Mouse (Mus musculus) brown adipose tissue, adult 24 weeks (tissue): ENCODE data around the gene Frmd6. TPM values are rescaled to one million over a fixed set of nuclear protein-coding genes. Genes with fewer than 3 reads are reported as not detected.

Source experiments
- H3K27ac ChIP-seq: fragments of 200-500 bp; replicated peaks from 2 replicates; pipeline ENCODE4 v1.5.1; 2012; ENCODE audit warnings: low read depth, mild to moderate bottlenecking, low read length
- H3K4me1 ChIP-seq: fragments of 200-500 bp; 2 replicates; pipeline ENCODE4 v1.6.1; 2012; ENCODE audit warnings: low read length, mixed read lengths; ENCODE audit not compliant: control insufficient read depth, insufficient read depth, insufficient read length
- H3K4me3 ChIP-seq: fragments of 200-500 bp; 2 replicates; pipeline ENCODE4 v1.5.1; 2012; ENCODE audit warnings: low read depth, mild to moderate bottlenecking, low read length, moderate library complexity; ENCODE audit not compliant: insufficient read depth
- polyA plus RNA-seq: library from polyadenylated mRNA; stranded (reverse); fragments of >200 nt; gene quantifications from 2 replicates; pipeline ENCODE4 v1.2.4, GENCODE M21; 2012; ENCODE audit not compliant: missing spikeins, insufficient read depth, insufficient read length

Frmd6 gene
- polyA plus RNA-seq, 1 experiment: 5.9 TPM

GRCm38 (mm10) chr12:70855678-70856077 is 30.4 kb downstream of the Frmd6 start:
- Histone ChIP-seq H3K4me1 (peaks cover 5% of the 10 kb centered on the region; the same call in 1 of the 2 replicates), H3K27ac (no peak overlapping the region), H3K4me3 (no peak overlapping the region)

GRCm38 (mm10) chr12:70856776-70857175 is 31.5 kb downstream of the Frmd6 start:
- no peak overlapping the region for H3K27ac ChIP-seq
- H3K4me3 ChIP-seq: no peak overlapping the region
- H3K4me1 ChIP-seq: peaks cover 5% of the 10 kb centered on the region; the same call in 1 of the 2 replicates

- Histone ChIP-seq H3K4me3 (no peak overlapping the region), H3K4me1 (0 out of 2 replicates have a peak, but pooled peaks cover 3% of the 10 kb centered on the region), H3K27ac (no peak overlapping the region)
Measured at GRCm38 (mm10) chr12:70863281-70863680, 38.0 kb downstream of the Frmd6 start.

- Histone ChIP-seq H3K4me3 (no peak overlapping the region), H3K27ac (no peak overlapping the region), H3K4me1 (0 out of 2 replicates have a peak, but pooled peaks cover 3% of the 10 kb centered on the region)
Measured at GRCm38 (mm10) chr12:70867780-70868179, 42.5 kb downstream of the Frmd6 start.

GRCm38 (mm10) chr12:70868190-70868987 is 43.1 kb downstream of the Frmd6 start:
- H3K4me1 ChIP-seq: 0 out of 2 replicates have a peak, but pooled peaks cover 1% of the 10 kb centered on the region
- no peak overlapping the region for H3K4me3 ChIP-seq
- no peak overlapping the region for H3K27ac ChIP-seq

GRCm38 (mm10) chr12:70868988-70869291 is 43.6 kb downstream of the Frmd6 start:
- Histone ChIP-seq H3K4me1 (no peaks in the 10 kb centered on the region), H3K4me3 (no peak overlapping the region), H3K27ac (no peak overlapping the region)

- Histone ChIP-seq H3K27ac (no peak overlapping the region), H3K4me1 (no peaks in the 10 kb centered on the region), H3K4me3 (no peak overlapping the region)
Measured at GRCm38 (mm10) chr12:70873544-70873943, 48.2 kb downstream of the Frmd6 start.

- H3K4me3 ChIP-seq: no peak overlapping the region
- H3K27ac ChIP-seq: no peak overlapping the region
- no peaks in the 10 kb centered on the region for H3K4me1 ChIP-seq
Measured at GRCm38 (mm10) chr12:70876270-70876998, 51.1 kb downstream of the Frmd6 start.

GRCm38 (mm10) chr12:70877926-70878710 is 52.8 kb downstream of the Frmd6 start:
- Histone ChIP-seq H3K4me1 (no peaks in the 10 kb centered on the region), H3K4me3 (no peak overlapping the region), H3K27ac (no peak overlapping the region)

- no peak overlapping the region for H3K27ac ChIP-seq
- H3K4me3 ChIP-seq: no peak overlapping the region
- H3K4me1 ChIP-seq: no peaks in the 10 kb centered on the region
Measured at GRCm38 (mm10) chr12:70880396-70880975, 55.2 kb downstream of the Frmd6 start.

- no peak overlapping the region for H3K4me3 ChIP-seq
- no peak overlapping the region for H3K27ac ChIP-seq
- H3K4me1 ChIP-seq: no peaks in the 10 kb centered on the region
Measured at GRCm38 (mm10) chr12:70881340-70881739, 56.0 kb downstream of the Frmd6 start.

GRCm38 (mm10) chr12:70881854-70882253 is 56.5 kb downstream of the Frmd6 start:
- H3K4me1 ChIP-seq: no peaks in the 10 kb centered on the region
- no peak overlapping the region for H3K27ac ChIP-seq
- H3K4me3 ChIP-seq: no peak overlapping the region

GRCm38 (mm10) chr12:70883141-70883540 is 57.8 kb downstream of the Frmd6 start:
- Histone ChIP-seq H3K27ac (no peak overlapping the region), H3K4me3 (no peak overlapping the region), H3K4me1 (no peaks in the 10 kb centered on the region)

- H3K27ac ChIP-seq: no peak overlapping the region
- no peak overlapping the region for H3K4me3 ChIP-seq
Measured at GRCm38 (mm10) chr12:70884113-70884512, 58.8 kb downstream of the Frmd6 start.

GRCm38 (mm10) chr12:70884973-70885372 is 59.7 kb downstream of the Frmd6 start:
- Histone ChIP-seq H3K4me3 (no peak overlapping the region), H3K27ac (no peak overlapping the region), H3K4me1 (no peaks in the 10 kb centered on the region)

More at GRCm38 (mm10) chr12:70884113-70884512, 58.8 kb downstream of the Frmd6 start:
- no peaks in the 10 kb centered on the region for H3K4me1 ChIP-seq
